Mouse (Mus musculus) hindbrain, embryonic 13.5 days (tissue): ENCODE measurements around the gene E2f8. TPM values are rescaled to one million over a fixed set of nuclear protein-coding genes. Genes with fewer than 3 reads are reported as not detected.

Experiments
- ATAC-seq: fragments of 200-750 bp; cut with Nextera tagmentation; 2 replicates; pipeline ENCODE4 v1.8.0; 2017; ENCODE audit warnings: moderate TSS enrichment; ENCODE audit not compliant: low FRiP score
- H3K27ac ChIP-seq: fragments of 300-500 bp; sonication (generic); 2 replicates; pipeline ENCODE4 v1.5.1; 2015; ENCODE audit warnings: inconsistent platforms, mild to moderate bottlenecking, moderate library complexity
- H3K27me3 ChIP-seq: fragments of 300-500 bp; sonication (generic); 2 replicates; pipeline ENCODE4 v1.6.1; 2015; ENCODE audit warnings: mild to moderate bottlenecking, inconsistent platforms
- H3K36me3 ChIP-seq: fragments of 300-500 bp; sonication (generic); 2 replicates; pipeline ENCODE4 v1.6.1; 2015; ENCODE audit warnings: mild to moderate bottlenecking, inconsistent platforms
- H3K4me1 ChIP-seq: fragments of 300-500 bp; sonication (generic); replicated peaks from 2 replicates; pipeline ENCODE4 v1.6.1; 2015; ENCODE audit warnings: inconsistent platforms
- H3K4me2 ChIP-seq: fragments of 300-500 bp; sonication (generic); 2 replicates; pipeline ENCODE4 v1.6.1; 2015; ENCODE audit warnings: inconsistent platforms, mild to moderate bottlenecking, moderate library complexity
- H3K4me3 ChIP-seq: fragments of 300-500 bp; sonication (generic); 2 replicates; pipeline ENCODE4 v1.5.1; 2015; ENCODE audit warnings: mild to moderate bottlenecking, inconsistent platforms
- H3K9ac ChIP-seq: fragments of 300-500 bp; sonication (generic); 2 replicates; pipeline ENCODE4 v1.6.1; 2015; ENCODE audit warnings: mild to moderate bottlenecking, inconsistent platforms
- H3K9me3 ChIP-seq: fragments of 300-500 bp; sonication (generic); 2 replicates; pipeline ENCODE4 v1.6.1; 2016; ENCODE audit warnings: inconsistent platforms
- WGBS: fragments of 180-500 bp; shearing (Covaris S2); methylation state at CpG from one replicate; pipeline ENCODE4 v1.1.7; 2015; 5-methylcytosine and 5-hydroxymethylcytosine counted together
- polyA plus RNA-seq: library from polyadenylated mRNA; unstranded; fragments of >200 nt; fragmentation: Nextera tagmentation; extraction: Ambion mirVana; gene quantifications from 2 replicates; pipeline ENCODE4 v1.2.1, GENCODE M21; 2015

Gene E2f8
- polyA plus RNA-seq, 1 experiment from 2014 or later: 4.0 TPM

DNA sequence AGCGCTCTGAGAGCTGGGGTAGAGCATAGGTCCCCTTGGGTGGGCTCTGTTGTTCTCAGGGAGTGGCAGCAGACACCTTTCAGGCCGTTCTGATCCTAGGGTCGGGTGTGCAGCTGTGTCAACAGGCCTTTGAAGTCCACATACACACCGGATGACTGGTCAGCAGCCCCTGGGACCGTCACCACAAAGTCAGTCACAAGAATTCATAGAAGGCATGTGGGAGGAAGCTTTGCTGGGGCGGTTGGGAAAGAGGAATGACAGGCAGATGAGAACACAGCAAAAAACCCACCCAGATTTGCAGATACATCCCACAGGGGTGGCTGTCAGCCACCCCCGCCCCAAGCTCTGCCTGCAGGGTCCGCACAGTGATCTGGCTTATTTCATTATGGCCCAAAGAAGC is 6.6 kb upstream of the E2f8 start:
- Histone ChIP-seq H3K4me3 (no peak overlapping the region), H3K4me1 (peaks cover 23% of the 10 kb centered on the region), H3K36me3 (no peaks in the 10 kb centered on the region), H3K9ac (no peak overlapping the region), H3K27ac (no peak overlapping the region), H3K9me3 (no peaks in the 10 kb centered on the region), H3K27me3 (peaks cover 41% of the 10 kb centered on the region), H3K4me2 (no peak overlapping the region)
- ATAC-seq: no peak
- WGBS: 41% methylated on average over 8 of the region's 8 CpGs

DNA sequence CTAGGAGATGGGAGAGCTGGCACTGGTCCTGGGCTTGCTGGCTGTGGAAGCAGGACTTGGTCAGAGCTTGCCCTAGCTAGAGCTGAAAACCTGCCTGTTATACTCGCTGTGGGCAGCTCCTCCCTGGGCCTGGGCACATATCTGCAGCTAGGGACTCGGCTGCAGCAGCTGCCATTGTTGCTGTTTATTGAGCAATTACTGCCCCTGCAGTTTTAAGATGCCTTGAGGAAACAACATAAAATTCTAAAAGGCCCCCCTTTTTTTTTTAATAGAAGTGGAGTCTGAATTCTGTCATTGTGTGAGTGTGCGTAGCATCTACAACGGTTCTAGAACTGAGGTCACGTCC is 2.8 kb upstream of the E2f8 start:
- ATAC-seq: no peak
- no peak overlapping the region for H3K9ac ChIP-seq
- no peak overlapping the region for H3K4me3 ChIP-seq
- H3K4me2 ChIP-seq: no peak overlapping the region
- H3K4me1 ChIP-seq: peaks cover 30% of the 10 kb centered on the region
- no peaks in the 10 kb centered on the region for H3K36me3 ChIP-seq
- H3K27ac ChIP-seq: no peak overlapping the region
- H3K27me3 ChIP-seq: peaks cover 59% of the 10 kb centered on the region
- WGBS: 77% methylated on average over 5 of the region's 5 CpGs
- no peaks in the 10 kb centered on the region for H3K9me3 ChIP-seq

DNA sequence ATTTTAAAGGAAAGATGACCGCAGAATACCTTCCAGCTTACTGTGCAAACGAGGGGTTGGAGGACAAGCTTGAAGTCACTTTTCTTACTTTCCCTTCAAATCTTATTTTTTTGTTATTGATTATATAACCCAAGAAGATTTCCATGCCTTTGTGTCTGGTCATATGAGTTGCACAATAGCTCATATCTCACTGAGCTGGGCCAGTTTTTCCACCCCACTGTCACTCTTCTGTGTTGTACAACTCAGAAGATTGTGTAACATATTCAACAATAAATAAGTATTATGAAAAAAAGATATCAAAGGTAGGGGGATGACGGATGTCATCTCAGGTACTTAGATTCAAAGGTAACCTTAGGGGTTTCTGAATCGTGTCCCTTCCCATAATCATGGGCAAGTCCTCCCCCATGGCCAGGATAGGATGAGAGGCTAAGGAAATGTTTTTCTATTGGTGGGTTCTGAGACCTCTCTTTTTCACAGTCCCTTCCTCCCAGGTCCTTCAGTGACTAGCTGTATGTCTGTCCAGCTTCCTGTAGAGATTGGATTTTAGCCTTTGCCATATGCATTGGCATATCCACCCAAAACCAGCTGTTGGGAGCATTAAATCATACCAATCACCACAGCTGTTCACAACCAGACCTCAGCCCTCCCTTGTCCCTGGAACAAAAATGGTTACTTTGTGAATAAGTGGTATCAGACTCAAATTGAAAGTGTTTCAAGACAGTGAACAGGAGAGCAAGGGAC is 2.3 kb upstream of the E2f8 start:
- Histone ChIP-seq H3K4me3 (no peak overlapping the region), H3K36me3 (no peaks in the 10 kb centered on the region), H3K4me1 (peaks cover 30% of the 10 kb centered on the region), H3K4me2 (no peak overlapping the region), H3K27me3 (peaks cover 55% of the 10 kb centered on the region), H3K9ac (no peak overlapping the region), H3K27ac (no peak overlapping the region), H3K9me3 (no peaks in the 10 kb centered on the region)
- no peak for ATAC-seq
- 88% methylated on average over 4 of the region's 4 CpGs for WGBS

DNA sequence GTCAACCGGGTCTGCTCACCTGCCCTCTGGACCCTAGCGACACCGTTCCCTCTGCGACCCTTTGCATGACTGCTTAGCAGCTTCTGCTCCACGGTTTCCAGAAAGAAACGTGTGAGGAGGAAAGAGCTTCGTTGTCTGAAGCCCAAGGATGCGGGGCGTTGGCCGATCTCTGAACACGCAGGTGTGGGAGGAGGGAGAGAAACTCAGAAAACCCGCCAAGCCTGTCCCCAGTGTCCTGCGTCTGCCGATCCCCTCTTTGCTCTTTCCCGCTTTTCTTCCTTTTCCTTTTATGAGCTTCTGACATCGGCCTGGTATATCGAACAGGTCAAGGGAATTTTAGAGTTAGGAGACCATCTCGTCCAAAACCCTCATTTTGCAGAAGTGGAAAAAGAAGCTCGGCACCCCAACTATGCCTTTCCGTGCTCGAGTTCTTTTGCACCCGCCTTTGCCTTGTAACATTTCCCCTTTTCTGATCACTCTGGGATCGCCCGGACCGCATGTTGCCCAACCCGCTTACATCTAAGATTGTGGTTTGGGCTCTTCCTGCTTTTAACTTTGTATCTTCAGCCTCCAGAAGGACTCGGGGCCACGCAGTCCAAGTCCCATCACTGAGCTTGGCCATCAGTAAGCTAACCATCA is 694 bp upstream of the E2f8 start:
- Histone ChIP-seq H3K4me2 (peak overlapping the region; percentile 100), H3K4me1 (peaks cover 24% of the 10 kb centered on the region), H3K27me3 (peaks cover 46% of the 10 kb centered on the region), H3K4me3 (peak overlapping the region; percentile 69), H3K9ac (peak overlapping the region; percentile 51; the same call in 1 of the 2 replicates), H3K9me3 (no peaks in the 10 kb centered on the region), H3K36me3 (no peaks in the 10 kb centered on the region), H3K27ac (no peak overlapping the region)
- WGBS: 2% methylated on average over 28 of the region's 28 CpGs
- no peak for ATAC-seq

DNA sequence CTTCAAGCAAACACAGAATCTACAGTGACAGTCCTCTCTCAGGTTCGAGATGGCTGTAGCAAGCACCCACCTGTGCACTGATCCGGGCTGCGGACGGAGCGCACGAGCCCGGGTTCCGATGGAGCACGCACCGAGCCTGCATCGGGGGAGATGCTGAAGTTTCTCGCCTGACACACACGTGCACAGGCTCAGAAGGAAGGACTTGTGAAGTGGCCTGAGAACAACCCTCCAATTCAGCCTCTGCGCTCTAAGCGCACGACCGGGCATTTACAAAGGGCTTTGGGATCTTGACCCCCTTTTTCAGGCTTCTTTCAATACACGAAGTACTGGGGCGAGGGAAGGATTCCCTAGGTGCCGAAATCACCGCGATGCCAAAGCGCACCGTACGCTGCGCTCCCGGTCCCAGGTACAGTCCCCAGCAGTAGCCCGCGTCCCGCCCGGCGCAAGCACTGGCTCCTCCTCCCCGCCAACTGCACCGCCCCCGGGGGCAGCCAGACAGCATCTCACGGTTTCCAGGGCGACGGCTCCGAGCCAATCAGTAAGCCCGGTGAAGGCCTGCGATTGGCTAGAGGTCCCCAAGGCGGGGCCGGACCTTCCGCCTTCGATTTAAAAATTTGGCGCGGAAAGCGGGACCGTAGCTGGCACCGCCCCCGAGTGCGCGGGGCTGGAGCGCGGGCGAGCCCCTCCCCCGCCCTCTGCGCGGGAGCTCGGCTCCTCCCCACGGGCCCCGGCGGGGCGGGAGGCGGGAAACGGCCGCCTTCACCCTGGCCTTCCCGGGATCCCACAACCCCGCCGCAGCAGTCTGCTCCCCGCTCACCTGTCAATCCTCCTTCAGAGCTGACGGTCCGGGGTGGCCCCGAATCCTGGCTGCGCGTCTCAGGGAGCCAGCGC is 560 bp downstream of the E2f8 start:
- H3K4me3 ChIP-seq: peak overlapping the region; percentile 69
- peak; percentile 99 for ATAC-seq
- WGBS: under 1% methylated on average over 69 of the region's 77 CpGs
- H3K9me3 ChIP-seq: no peaks in the 10 kb centered on the region
- H3K4me2 ChIP-seq: peak overlapping the region; percentile 100
- H3K9ac ChIP-seq: peak overlapping the region; percentile 68
- H3K4me1 ChIP-seq: peaks cover 24% of the 10 kb centered on the region
- peaks cover 44% of the 10 kb centered on the region for H3K27me3 ChIP-seq
- H3K27ac ChIP-seq: 0 out of 2 replicates have a peak overlapping the region, but pooled peaks have one; percentile 30
- no peaks in the 10 kb centered on the region for H3K36me3 ChIP-seq

DNA sequence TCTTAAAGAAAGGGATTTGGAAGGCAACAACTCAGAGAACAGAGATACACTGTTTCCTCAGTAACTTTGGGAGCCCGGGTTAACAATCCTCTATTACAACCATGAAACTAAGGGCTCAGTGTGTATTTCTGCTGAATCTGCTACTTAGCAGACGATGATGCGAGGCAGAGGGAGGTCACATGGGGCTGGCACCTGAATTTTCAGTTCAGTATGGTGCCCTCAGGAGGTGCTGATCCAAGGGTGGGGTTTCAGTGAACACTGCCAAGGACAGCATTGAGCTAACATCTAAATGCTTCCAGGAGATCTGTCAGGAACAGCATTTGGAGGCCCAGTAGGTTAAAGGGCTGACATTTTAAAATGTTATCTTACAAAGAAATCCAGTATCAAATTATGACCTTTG is 1.8 kb downstream of the E2f8 start:
- H3K27me3 ChIP-seq: peaks cover 33% of the 10 kb centered on the region
- no peaks in the 10 kb centered on the region for H3K9me3 ChIP-seq
- peaks cover 24% of the 10 kb centered on the region for H3K4me1 ChIP-seq
- no peaks in the 10 kb centered on the region for H3K36me3 ChIP-seq
- peak overlapping the region; percentile 11; the same call in 1 of the 2 replicates for H3K9ac ChIP-seq
- H3K4me2 ChIP-seq: peak overlapping the region; percentile 21
- H3K4me3 ChIP-seq: peak overlapping the region; percentile 10; the same call in 1 of the 2 replicates
- ATAC-seq: no peak
- no peak overlapping the region for H3K27ac ChIP-seq
- WGBS: 48% methylated on average over 3 of the region's 3 CpGs

DNA sequence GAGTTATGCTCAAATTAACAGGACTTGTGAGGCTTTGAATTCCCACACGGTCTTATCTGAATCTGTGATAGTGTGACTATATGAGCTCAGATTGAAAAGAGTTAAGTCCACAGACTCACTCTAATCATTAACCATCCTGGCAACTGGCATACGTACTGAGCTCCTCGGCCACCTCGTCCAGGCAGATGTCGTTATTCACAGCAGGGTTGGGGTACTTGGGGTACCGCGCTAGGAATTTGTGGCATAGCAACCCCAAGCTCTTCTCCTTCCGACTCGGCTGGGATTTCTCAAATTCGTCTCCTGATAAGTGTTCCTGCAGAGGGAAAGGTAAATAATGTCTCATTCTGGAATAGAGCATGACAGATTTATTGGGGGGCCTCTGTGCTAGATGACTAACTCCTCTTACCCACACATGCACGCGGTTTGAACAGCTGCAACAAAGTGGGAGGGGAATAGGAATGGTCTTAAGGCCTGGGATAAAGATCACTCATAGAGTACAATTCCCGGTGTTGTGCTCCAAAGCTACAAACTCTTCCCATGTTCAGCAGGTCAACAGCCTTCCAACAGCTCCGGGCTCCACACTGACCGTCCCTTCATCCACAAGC is 3.5 kb downstream of the E2f8 start:
- Histone ChIP-seq H3K4me1 (peaks cover 24% of the 10 kb centered on the region), H3K9me3 (no peaks in the 10 kb centered on the region), H3K27me3 (peaks cover 16% of the 10 kb centered on the region), H3K4me2 (no peak overlapping the region), H3K9ac (no peak overlapping the region), H3K36me3 (no peaks in the 10 kb centered on the region), H3K4me3 (no peak overlapping the region), H3K27ac (no peak overlapping the region)
- WGBS: 79% methylated on average over 15 of the region's 15 CpGs
- ATAC-seq: no peak

DNA sequence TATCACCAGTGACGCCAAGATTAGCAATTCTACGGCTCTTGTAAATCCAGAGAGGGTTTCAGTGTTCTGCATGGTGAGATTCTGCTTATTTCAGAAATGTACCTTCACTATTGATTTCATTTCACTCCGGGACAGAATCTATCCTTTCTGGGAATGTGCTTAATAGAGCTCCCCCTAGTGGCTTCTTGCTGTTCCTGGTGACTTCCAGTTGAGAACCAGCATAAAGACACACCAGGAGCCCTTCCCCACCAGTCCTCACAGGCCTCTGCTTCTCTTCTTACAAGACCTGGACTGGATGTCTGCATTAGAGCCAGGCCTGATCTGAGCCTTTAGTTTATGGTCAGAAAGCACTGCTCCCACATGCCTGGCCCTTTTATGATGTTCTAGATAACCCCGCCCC is 4.9 kb downstream of the E2f8 start:
- Histone ChIP-seq H3K27me3 (peaks cover 4% of the 10 kb centered on the region; the same call in 1 of the 2 replicates), H3K9ac (no peak overlapping the region), H3K36me3 (peaks cover 7% of the 10 kb centered on the region), H3K4me2 (no peak overlapping the region), H3K4me1 (peaks cover 13% of the 10 kb centered on the region), H3K9me3 (no peaks in the 10 kb centered on the region), H3K4me3 (no peak overlapping the region), H3K27ac (no peak overlapping the region)
- WGBS: 72% methylated on average over 4 of the region's 4 CpGs
- ATAC-seq: no peak

DNA sequence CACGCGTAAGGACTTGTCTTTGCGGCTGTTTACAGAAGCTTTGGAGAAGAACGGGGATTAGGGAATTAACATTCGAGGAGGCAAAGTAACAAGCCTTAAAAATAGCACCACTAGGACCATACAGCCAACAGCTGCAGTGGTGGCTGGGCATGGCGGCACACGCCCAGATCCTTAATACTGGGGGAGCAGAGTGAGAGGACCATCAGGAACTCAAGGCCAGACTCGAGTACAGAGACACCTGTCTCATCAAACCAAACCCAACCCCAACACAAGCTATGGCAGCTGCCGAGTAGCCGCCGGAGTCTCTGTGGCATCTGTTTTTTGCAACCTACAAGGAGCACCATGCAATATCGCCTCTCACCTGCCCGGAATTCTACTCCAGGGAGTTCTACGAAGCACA is 6.3 kb downstream of the E2f8 start:
- peaks cover 7% of the 10 kb centered on the region for H3K36me3 ChIP-seq
- H3K27ac ChIP-seq: no peak overlapping the region
- no peaks in the 10 kb centered on the region for H3K27me3 ChIP-seq
- no peak overlapping the region for H3K4me2 ChIP-seq
- H3K4me1 ChIP-seq: peaks cover 5% of the 10 kb centered on the region; the same call in 1 of the 2 replicates
- ATAC-seq: no peak
- no peaks in the 10 kb centered on the region for H3K9me3 ChIP-seq
- H3K9ac ChIP-seq: no peak overlapping the region
- 97% methylated on average over 14 of the region's 14 CpGs for WGBS
- H3K4me3 ChIP-seq: no peak overlapping the region

DNA sequence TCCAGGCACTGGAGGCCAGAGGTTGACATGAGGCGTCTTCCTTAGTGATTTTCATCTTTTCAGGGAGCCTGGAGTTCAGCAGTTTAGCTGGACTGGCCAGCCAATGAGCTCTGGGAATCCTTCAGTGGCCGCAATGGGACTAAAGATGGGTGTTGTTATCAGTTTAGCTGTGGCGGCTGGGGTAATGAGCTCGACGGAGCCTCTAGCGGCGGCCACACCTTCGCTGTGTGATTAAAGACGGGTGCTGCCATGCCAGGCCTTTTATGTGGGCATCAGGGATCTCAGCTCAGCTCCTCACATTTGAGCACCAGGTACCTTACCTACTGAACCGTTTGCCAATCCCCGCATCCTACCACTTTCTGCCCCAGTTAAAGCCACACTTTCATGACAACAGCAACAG is 10.1 kb downstream of the E2f8 start:
- Histone ChIP-seq H3K27me3 (no peaks in the 10 kb centered on the region), H3K9me3 (no peaks in the 10 kb centered on the region), H3K27ac (no peak overlapping the region), H3K4me1 (no peaks in the 10 kb centered on the region), H3K36me3 (peaks cover 7% of the 10 kb centered on the region), H3K4me2 (no peak overlapping the region), H3K9ac (no peak overlapping the region), H3K4me3 (no peak overlapping the region)
- 97% methylated on average over 11 of the region's 11 CpGs for WGBS
- ATAC-seq: no peak

DNA sequence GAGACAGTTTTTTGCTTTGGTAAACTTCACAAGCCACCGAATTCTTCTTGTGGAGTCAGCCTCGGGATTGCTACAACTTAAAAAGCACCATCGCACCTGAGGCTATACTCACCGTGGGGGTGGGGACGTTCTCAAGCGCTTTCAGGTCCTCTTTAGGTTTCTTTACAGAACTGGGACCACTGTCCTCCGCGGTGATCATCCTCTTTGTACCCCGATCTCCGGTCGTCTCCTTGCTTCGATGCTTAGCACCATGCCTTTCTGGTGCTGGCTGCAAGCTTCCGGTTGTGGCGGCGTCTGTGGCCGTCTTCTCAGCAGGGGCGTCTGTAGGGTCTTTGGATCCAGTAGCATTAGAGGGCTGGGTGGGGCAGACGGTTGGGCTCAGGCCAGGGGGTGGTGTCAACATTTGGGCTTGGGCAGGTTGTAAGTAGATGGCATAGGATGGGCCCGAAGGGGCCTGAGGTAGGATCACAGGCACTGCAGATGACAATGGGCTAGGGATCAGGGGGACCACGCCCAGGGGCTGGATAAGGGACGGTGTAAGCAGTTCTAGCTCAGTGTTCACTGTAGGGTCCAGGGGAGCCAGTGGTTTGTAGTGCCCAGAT is 10.7 kb downstream of the E2f8 start:
- ATAC-seq: no peak
- Histone ChIP-seq H3K36me3 (peaks cover 11% of the 10 kb centered on the region), H3K4me3 (no peak overlapping the region), H3K4me1 (no peaks in the 10 kb centered on the region), H3K27ac (no peak overlapping the region), H3K9me3 (no peaks in the 10 kb centered on the region), H3K4me2 (no peak overlapping the region), H3K9ac (no peak overlapping the region), H3K27me3 (no peaks in the 10 kb centered on the region)
- 95% methylated on average over 21 of the region's 21 CpGs for WGBS

DNA sequence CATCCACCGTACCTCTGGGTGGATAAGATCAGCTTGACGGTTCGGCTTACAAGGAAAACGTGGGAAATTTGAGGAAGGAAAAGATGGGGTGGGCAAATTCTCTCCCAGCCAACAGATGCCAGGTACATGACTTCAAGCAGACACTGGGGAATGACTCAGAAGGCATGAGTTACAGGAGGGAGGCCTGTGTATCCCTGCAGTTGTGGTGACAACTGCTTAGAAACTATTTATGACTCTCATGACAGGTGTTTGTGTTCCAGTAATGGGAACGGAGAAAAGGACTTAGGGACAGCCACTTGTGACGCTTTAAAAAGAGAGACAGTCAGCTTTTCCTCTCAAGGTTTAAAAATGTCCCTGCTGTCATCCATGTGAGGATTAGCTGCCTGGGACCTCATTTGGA is 11.3 kb downstream of the E2f8 start:
- 94% methylated on average over 6 of the region's 6 CpGs for WGBS
- H3K4me3 ChIP-seq: no peak overlapping the region
- no peak overlapping the region for H3K9ac ChIP-seq
- no peaks in the 10 kb centered on the region for H3K9me3 ChIP-seq
- H3K4me1 ChIP-seq: no peaks in the 10 kb centered on the region
- no peak overlapping the region for H3K4me2 ChIP-seq
- no peak overlapping the region for H3K27ac ChIP-seq
- peaks cover 11% of the 10 kb centered on the region for H3K36me3 ChIP-seq
- no peaks in the 10 kb centered on the region for H3K27me3 ChIP-seq
- ATAC-seq: no peak
